Mouse (Mus musculus): ENCODE measurements around the gene Cdc14a. TPM values are rescaled to one million over a fixed set of nuclear protein-coding genes. Genes with fewer than 3 reads are reported as not detected.

Cdc14a gene
- polyA plus RNA-seq, 1 experiment from 2014 or later, result 13.4 TPM

DNA sequence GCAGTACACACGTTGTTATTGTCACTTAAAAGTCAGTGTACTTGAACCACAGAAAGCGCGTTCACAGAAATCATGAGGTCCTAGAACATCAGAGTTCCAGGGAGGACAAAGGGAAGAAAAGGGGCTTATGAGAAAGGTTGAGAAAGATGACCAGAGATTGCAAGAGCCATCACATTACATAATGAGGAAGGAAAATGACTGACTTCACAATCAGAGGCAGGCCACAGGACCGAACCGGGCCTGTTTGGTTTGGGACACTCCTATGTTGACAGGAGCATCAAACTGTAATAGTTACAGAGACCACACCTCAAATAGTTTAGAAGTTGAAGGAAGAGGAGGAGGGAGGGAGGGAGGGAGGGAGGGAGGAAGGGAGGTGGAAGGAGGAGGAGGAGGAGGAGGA lies 86.0 kb downstream of the Cdc14a start:
- ATAC-seq (ENCODE audit: insufficient number of reproducible peaks, insufficient read depth, low FRiP score, low TSS enrichment), result no peak
- 91% methylated on average over 5 of the region's 5 CpGs for WGBS

DNA sequence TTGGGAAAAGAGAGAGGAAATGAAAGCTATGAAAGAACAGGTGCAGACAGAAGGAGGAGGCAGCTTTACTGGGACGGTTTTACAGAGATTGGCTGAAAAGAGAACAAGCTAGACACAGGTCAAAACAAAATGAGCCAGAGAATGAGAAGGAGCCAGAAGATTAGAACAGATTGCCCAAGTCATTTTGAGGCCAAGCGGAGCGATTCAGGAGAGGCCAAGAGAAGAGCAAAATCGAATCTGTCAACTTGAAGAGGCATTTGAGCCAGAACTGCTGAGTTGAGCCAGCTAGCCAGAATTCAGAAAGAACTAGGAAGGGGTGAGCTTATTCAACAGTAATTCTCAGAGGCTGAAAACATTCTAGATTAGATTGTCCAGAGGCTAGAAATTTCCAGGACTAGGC lies 88.8 kb downstream of the Cdc14a start:
- Histone ChIP-seq H3K36me3 (0 out of 2 replicates have a peak, but pooled peaks cover 2% of the 10 kb centered on the region), H3K9ac (no peak overlapping the region), H3K27me3 (no peaks in the 10 kb centered on the region), H3K4me3 (no peak overlapping the region), H3K27ac (no peak overlapping the region), H3K4me1 (no peaks in the 10 kb centered on the region), H3K4me2 (replicated peaks) (no peak overlapping the region), H3K9me3 (no peaks in the 10 kb centered on the region)
- WGBS, result 86% methylated on average over 4 of the region's 4 CpGs
- no peak for ATAC-seq (ENCODE audit: insufficient number of reproducible peaks, insufficient read depth, low FRiP score, low TSS enrichment)

More for the DNA sequence above, 86.0 kb downstream of the Cdc14a start:
- Histone ChIP-seq H3K4me3 (no peak overlapping the region), H3K4me1 (no peaks in the 10 kb centered on the region), H3K27me3 (no peaks in the 10 kb centered on the region), H3K9ac (no peak overlapping the region), H3K27ac (no peak overlapping the region), H3K9me3 (no peaks in the 10 kb centered on the region), H3K4me2 (replicated peaks) (no peak overlapping the region), H3K36me3 (0 out of 2 replicates have a peak, but pooled peaks cover 3% of the 10 kb centered on the region)

DNA sequence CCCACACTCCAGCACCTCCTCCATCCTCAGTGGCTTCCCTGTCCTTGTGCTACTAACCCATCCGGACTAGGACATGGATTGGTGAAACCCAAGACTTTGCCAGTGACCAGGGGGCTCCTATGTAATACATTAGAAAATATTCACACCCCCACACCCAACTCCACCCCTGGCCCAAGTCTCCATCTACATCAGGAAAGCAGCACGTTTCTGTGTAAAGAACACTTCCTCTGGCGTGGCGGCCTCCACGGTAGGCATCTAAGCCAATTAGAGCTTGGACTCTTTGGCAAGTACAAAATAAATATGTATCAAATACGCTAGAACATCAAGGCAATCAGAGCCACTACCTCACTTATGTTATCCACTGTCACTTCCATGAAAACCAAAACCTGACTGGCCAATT lies 90.1 kb downstream of the Cdc14a start:
- no peak overlapping the region for H3K4me3 ChIP-seq
- WGBS, result 87% methylated on average over 6 of the region's 6 CpGs

DNA sequence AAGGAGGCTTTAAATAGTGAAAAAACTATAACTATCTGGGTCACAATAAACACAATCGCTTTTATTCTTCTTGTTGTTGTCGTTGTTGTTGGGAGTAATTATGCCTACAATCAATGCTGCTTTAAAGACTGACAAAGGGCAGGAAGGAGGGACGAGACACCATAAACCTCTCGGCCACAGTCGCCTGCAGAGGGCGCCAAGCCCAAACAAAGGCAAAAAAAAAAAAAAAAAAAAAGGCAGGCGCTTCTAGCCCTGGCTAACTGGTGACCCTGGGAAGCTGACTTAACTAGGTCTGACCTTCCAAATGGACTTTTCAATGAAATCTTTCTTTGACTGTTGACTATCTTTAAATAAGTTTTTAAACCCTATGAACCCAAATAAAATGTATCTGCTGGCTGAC lies 90.6 kb downstream of the Cdc14a start:
- no peaks in the 10 kb centered on the region for H3K9me3 ChIP-seq
- no peak for ATAC-seq (ENCODE audit: insufficient number of reproducible peaks, insufficient read depth, low FRiP score, low TSS enrichment)
- no peak overlapping the region for H3K4me2 ChIP-seq (replicated peaks)
- H3K4me1 ChIP-seq, result no peaks in the 10 kb centered on the region
- no peak overlapping the region for H3K27ac ChIP-seq
- no peaks in the 10 kb centered on the region for H3K27me3 ChIP-seq
- H3K4me3 ChIP-seq, result no peak overlapping the region
- no peak overlapping the region for H3K9ac ChIP-seq
- H3K36me3 ChIP-seq, result peaks cover 7% of the 10 kb centered on the region; the same call in 1 of the 2 replicates
- WGBS, result 12% methylated on average over 7 of the region's 7 CpGs

More for the DNA sequence above, 90.1 kb downstream of the Cdc14a start:
- no peak overlapping the region for H3K9ac ChIP-seq
- H3K9me3 ChIP-seq, result no peaks in the 10 kb centered on the region
- H3K27ac ChIP-seq, result no peak overlapping the region
- no peak for ATAC-seq (ENCODE audit: insufficient number of reproducible peaks, insufficient read depth, low FRiP score, low TSS enrichment)
- no peaks in the 10 kb centered on the region for H3K27me3 ChIP-seq
- no peak overlapping the region for H3K4me2 ChIP-seq (replicated peaks)
- H3K4me1 ChIP-seq, result no peaks in the 10 kb centered on the region
- H3K36me3 ChIP-seq, result 0 out of 2 replicates have a peak, but pooled peaks cover 4% of the 10 kb centered on the region

DNA sequence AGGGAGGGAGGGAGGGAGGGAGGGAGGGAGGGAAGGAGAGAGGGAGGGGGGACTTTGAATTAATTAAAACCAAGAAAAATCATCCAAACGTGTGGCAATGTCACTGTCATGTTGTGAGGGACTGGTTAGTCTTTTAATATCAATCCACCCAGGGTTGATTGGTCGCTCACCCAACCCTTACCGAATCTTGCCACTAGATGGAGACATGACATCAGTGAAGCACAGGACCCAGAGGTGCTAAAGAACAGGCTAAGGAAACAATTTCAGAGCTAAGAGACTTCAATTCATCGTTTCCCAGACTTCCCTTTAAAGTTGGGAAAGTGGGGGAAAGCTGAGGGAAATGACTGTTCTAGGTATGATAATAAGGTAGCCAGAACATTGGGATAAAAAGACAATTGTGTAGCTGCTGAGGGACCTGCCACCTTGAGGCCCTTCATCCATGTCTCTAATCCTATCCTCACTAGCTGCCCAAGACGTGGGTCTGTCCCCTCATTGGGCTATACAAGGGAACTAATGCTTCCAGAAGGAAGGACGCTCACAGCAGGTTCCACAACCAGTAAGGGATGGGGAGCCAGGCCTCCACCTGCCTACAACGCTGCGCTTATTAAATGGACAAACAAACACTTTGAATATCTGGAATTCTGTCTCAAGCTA lies 91.9 kb downstream of the Cdc14a start:
- Histone ChIP-seq H3K4me3 (no peak overlapping the region), H3K36me3 (peaks cover 12% of the 10 kb centered on the region; the same call in 1 of the 2 replicates), H3K9ac (no peak overlapping the region), H3K4me2 (replicated peaks) (no peak overlapping the region), H3K4me1 (no peaks in the 10 kb centered on the region; the same call in 1 of the 2 replicates), H3K27me3 (no peaks in the 10 kb centered on the region), H3K9me3 (no peaks in the 10 kb centered on the region), H3K27ac (no peak overlapping the region)
- WGBS, result 41% methylated on average over 8 of the region's 8 CpGs
- no peak for ATAC-seq (ENCODE audit: insufficient number of reproducible peaks, insufficient read depth, low FRiP score, low TSS enrichment)

DNA sequence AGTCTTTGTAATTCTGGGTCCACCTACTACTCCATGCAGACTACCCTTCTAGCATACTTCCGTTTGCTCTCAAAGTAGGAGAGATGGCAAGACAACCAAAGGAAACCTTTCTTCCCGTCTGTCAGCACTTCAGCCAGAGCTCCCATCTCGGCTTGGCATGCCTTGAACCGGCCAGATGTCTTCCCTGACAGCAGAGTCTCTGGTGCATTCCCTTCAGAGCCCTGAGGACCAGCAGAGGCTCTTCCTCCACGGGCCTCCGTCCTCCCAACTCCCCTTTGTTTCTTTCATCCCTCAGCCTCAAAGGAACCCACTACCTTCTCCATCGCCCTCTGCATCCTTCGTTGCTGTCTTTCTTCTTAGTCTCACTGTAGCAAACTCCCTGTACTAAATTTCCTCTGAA lies 93.9 kb downstream of the Cdc14a start:
- ATAC-seq (ENCODE audit: insufficient number of reproducible peaks, insufficient read depth, low FRiP score, low TSS enrichment), result no peak
- H3K4me3 ChIP-seq, result no peak overlapping the region
- 75% methylated on average over 8 of the region's 8 CpGs for WGBS

DNA sequence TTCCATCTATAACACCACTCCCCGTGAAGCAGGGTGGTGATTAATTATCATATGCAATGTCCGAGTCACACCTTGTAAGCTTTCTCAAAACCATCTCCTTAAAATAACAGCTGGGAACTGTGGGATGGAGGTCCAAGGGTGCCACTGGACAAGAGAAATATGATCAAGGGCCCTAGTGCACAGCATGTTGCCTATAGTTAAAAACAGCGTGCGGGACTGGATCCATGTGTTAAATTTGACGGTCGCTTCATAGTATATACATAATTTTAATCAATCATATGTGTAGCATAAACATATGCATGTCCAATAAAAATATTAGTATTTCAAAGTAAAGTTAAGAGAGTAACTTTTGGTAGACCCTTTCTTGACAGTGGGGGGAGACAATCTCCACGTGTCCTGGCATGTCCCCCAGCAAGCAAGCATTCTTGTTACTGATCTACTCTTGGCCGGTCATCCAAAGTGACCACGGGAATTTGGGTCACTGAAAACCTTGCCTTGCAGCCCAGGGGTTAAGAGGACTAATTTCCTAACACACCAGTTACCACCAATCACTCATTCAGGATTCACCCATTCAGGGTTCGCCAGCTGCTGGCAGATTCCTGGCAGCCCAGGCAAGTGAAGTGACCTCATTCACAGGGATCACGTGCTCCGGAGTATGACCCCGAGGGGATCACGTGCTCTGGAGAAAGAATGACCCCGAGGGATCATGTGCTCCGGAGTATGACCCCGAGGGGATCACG lies 94.6 kb downstream of the Cdc14a start:
- Histone ChIP-seq H3K9ac (no peak overlapping the region), H3K4me1 (no peaks in the 10 kb centered on the region; the same call in 1 of the 2 replicates), H3K4me2 (replicated peaks) (no peak overlapping the region), H3K9me3 (no peaks in the 10 kb centered on the region), H3K27me3 (no peaks in the 10 kb centered on the region), H3K4me3 (no peak overlapping the region), H3K27ac (no peak overlapping the region), H3K36me3 (peaks cover 12% of the 10 kb centered on the region; the same call in 1 of the 2 replicates)
- ATAC-seq (ENCODE audit: insufficient number of reproducible peaks, insufficient read depth, low FRiP score, low TSS enrichment), result no peak
- WGBS, result 76% methylated on average over 18 of the region's 18 CpGs

More for the DNA sequence above, 93.9 kb downstream of the Cdc14a start:
- no peaks in the 10 kb centered on the region for H3K9me3 ChIP-seq
- no peaks in the 10 kb centered on the region for H3K27me3 ChIP-seq
- peaks cover 12% of the 10 kb centered on the region; the same call in 1 of the 2 replicates for H3K36me3 ChIP-seq
- no peak overlapping the region for H3K27ac ChIP-seq
- no peak overlapping the region for H3K9ac ChIP-seq
- H3K4me1 ChIP-seq, result no peaks in the 10 kb centered on the region; the same call in 1 of the 2 replicates
- H3K4me2 ChIP-seq (replicated peaks), result no peak overlapping the region

DNA sequence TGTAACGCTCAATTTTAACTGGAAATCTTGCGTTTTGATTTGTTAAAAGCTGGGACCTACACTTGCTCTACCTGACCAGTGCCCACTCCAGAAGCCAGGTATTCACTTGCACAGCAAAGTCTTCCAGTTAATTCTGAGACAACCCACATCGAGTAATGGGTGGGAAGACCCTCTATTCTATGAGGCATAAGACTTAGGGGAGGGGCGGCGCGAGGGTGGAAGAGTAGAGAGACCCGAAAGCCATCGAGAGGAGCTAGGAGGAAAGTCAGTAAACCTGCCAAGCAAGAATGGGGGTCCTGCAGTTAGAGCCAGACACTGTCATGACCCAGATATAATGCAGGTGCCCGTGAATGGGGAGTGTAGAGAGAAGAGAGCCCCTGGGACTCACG lies 96.2 kb downstream of the Cdc14a start:
- H3K9ac ChIP-seq, result no peak overlapping the region
- H3K4me1 ChIP-seq, result no peaks in the 10 kb centered on the region; the same call in 1 of the 2 replicates
- peak overlapping the region; percentile 42; the same call in 1 of the 2 replicates for H3K4me2 ChIP-seq (replicated peaks)
- H3K9me3 ChIP-seq, result no peaks in the 10 kb centered on the region
- peaks cover 12% of the 10 kb centered on the region; the same call in 1 of the 2 replicates for H3K36me3 ChIP-seq
- 44% methylated on average over 10 of the region's 10 CpGs for WGBS
- H3K27ac ChIP-seq, result no peak overlapping the region
- ATAC-seq (ENCODE audit: insufficient number of reproducible peaks, insufficient read depth, low FRiP score, low TSS enrichment), result no peak
- H3K4me3 ChIP-seq, result no peak overlapping the region
- no peaks in the 10 kb centered on the region for H3K27me3 ChIP-seq

DNA sequence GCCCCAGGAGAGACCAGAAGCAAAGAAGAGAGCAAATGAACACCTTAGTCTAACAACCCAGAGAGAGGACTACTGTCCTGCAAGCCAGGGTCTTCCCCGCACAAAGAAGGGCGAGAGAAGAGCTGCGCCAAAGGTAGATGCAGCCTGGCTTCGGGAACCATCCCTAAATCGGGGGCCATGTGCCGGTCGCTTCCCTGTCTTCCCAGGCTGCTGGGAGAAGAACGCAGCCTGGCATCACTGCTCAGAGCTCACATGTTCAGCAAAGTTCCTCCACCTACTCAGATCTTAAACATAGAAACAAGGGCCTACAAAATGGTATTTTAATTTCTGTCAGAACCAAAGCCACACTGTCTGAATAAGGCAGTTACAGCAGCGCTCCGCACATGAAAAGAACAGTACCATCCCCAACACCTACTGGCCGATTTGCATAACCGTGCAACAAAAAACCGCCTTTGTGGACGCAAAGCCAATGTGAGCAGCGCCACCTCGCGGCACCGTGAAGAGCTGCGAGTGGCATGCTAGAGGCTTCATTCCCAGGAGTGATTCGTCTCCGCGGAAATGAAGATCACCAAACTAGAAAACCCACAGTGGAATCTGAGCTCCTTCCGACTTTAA lies 96.7 kb downstream of the Cdc14a start:
- 12% methylated on average over 23 of the region's 23 CpGs for WGBS
- H3K9ac ChIP-seq, result no peak overlapping the region
- no peaks in the 10 kb centered on the region for H3K9me3 ChIP-seq
- peaks cover 12% of the 10 kb centered on the region; the same call in 1 of the 2 replicates for H3K36me3 ChIP-seq
- peak overlapping the region; percentile 42 for H3K4me2 ChIP-seq (replicated peaks)
- peak overlapping the region; percentile 12; the same call in 1 of the 2 replicates for H3K4me3 ChIP-seq
- no peak overlapping the region for H3K27ac ChIP-seq
- ATAC-seq (ENCODE audit: insufficient number of reproducible peaks, insufficient read depth, low FRiP score, low TSS enrichment), result no peak
- H3K4me1 ChIP-seq, result no peaks in the 10 kb centered on the region; the same call in 1 of the 2 replicates
- H3K27me3 ChIP-seq, result no peaks in the 10 kb centered on the region

DNA sequence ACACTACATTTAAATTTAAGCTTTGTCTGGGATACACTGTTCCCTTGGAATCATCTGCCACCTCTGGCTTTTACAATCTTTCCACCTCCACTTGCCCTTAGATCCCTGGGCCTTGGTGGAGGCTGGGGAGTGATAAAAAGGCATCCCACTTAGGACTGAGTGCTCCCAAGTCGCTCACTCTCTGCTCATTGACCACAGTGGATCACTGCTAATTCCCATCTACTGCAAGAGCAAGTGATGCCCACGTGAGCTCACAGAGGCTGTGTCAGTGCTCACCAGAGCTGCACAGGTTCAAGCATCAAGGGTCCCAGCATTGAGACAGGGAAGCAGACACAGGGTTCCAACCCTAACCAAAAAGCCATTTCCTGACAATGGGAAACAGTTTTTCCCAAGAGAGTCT lies 98.3 kb downstream of the Cdc14a start:
- H3K27ac ChIP-seq, result no peak overlapping the region
- no peak for ATAC-seq (ENCODE audit: insufficient number of reproducible peaks, insufficient read depth, low FRiP score, low TSS enrichment)
- H3K27me3 ChIP-seq, result no peaks in the 10 kb centered on the region
- no peak overlapping the region for H3K9ac ChIP-seq
- no peaks in the 10 kb centered on the region; the same call in 1 of the 2 replicates for H3K4me1 ChIP-seq
- peaks cover 12% of the 10 kb centered on the region; the same call in 1 of the 2 replicates for H3K36me3 ChIP-seq
- 85% methylated on average over 2 of the region's 2 CpGs for WGBS
- no peak overlapping the region for H3K4me3 ChIP-seq
- no peaks in the 10 kb centered on the region for H3K9me3 ChIP-seq
- no peak overlapping the region for H3K4me2 ChIP-seq (replicated peaks)

DNA sequence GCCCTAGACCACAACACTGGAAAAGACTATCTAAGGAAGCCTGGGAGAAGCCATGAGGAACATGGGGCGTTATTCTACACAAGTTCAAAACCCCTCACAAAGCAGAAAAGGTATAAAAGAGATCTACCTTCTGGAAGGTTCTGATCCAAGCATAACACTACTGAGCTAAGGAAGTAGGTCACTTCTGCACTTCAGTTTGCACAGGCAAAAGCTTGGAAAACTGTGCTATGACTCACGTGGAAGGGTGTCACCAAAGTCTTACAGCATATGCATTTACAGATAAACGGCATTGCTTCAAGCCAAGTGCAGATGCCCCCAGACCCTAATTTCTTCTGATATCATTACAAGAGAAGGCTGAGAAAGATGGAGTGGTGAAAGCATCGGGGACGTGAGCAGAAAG lies 104.1 kb downstream of the Cdc14a start:
- H3K4me1 ChIP-seq, result no peaks in the 10 kb centered on the region
- peaks cover 7% of the 10 kb centered on the region for H3K36me3 ChIP-seq
- no peak overlapping the region for H3K4me3 ChIP-seq
- H3K27ac ChIP-seq, result no peak overlapping the region
- H3K9ac ChIP-seq, result no peak overlapping the region
- 97% methylated on average over 5 of the region's 5 CpGs for WGBS
- no peak for ATAC-seq (ENCODE audit: insufficient number of reproducible peaks, insufficient read depth, low FRiP score, low TSS enrichment)
- no peak overlapping the region for H3K4me2 ChIP-seq (replicated peaks)
- H3K27me3 ChIP-seq, result no peaks in the 10 kb centered on the region
- no peaks in the 10 kb centered on the region for H3K9me3 ChIP-seq

Data from embryonic facial prominence, embryonic 12.5 days (tissue).